Mouse (Mus musculus) spleen, adult 2 months (tissue): ENCODE results near the gene Bbs9. TPM values are rescaled to one million over a fixed set of nuclear protein-coding genes. Genes with fewer than 3 reads are reported as not detected.

Experiments used
- DNase-seq, 2 experiments: peaks; one replicate each; pipeline versions ENCODE4 v3.0.0 to v3.0.0-alpha.2; 2012 to 2021; ENCODE audit warnings: low spot score in 2 of 2, low read depth in 1 of 2
- H3K27ac ChIP-seq: fragments of 200-500 bp; 2 replicates; pipeline ENCODE4 v1.5.1; 2012; ENCODE audit warnings: low read length, inconsistent platforms; ENCODE audit not compliant: insufficient read depth
- H3K27me3 ChIP-seq: fragments of 200-500 bp; 2 replicates; pipeline ENCODE4 v1.6.1; 2012; ENCODE audit warnings: mild to moderate bottlenecking, moderate library complexity, low read length, inconsistent platforms; ENCODE audit not compliant: control insufficient read depth, insufficient read depth
- H3K36me3 ChIP-seq: fragments of 200-500 bp; 2 replicates; pipeline ENCODE4 v1.6.1; 2012; ENCODE audit warnings: mild to moderate bottlenecking, low read length, inconsistent platforms; ENCODE audit not compliant: control insufficient read depth, insufficient read depth
- H3K4me1 ChIP-seq: fragments of 200-500 bp; 2 replicates; pipeline ENCODE4 v1.6.1; 2011; ENCODE audit warnings: inconsistent platforms; ENCODE audit not compliant: control insufficient read depth, insufficient read depth, insufficient read length
- H3K4me3 ChIP-seq: fragments of 200-500 bp; 2 replicates; pipeline ENCODE4 v1.5.1; 2011; ENCODE audit warnings: mild to moderate bottlenecking, inconsistent platforms; ENCODE audit not compliant: insufficient read depth, insufficient read length; ENCODE audit errors: extremely low read depth
- CTCF ChIP-seq: fragments of 200-500 bp; IDR thresholded peaks from 2 replicates; pipeline ENCODE4 v1.5.1; 2011; ENCODE audit warnings: mild to moderate bottlenecking, inconsistent platforms; ENCODE audit not compliant: insufficient read depth, insufficient read length, insufficient replicate concordance; ENCODE audit errors: extremely low read depth
- POLR2A ChIP-seq: fragments of 200-500 bp; IDR thresholded peaks from 2 replicates; pipeline ENCODE4 v1.6.1; 2011; ENCODE audit warnings: low read depth, low read length, inconsistent platforms
- WGBS: fragments of 180-500 bp; shearing (Covaris S2); methylation state at CpG from one replicate; pipeline ENCODE4 v1.1.7; 2018; 5-methylcytosine and 5-hydroxymethylcytosine counted together
- polyA plus RNA-seq: library from polyadenylated mRNA; depleted of rRNA; stranded (reverse); fragments of >200 nt; gene quantifications from 2 replicates; pipeline ENCODE4 v1.2.3, GENCODE M21; 2012

Bbs9 gene
- polyA plus RNA-seq, 1 experiment: 11.5 TPM

- no peaks in the 10 kb centered on the region for H3K27me3 ChIP-seq
- 85% methylated on average over 3 of the region's 3 CpGs for WGBS
- no peak for DNase-seq
- no peaks in the 10 kb centered on the region for H3K4me1 ChIP-seq
- H3K27ac ChIP-seq: no peak overlapping the region
- no peak overlapping the region for H3K4me3 ChIP-seq
- TF ChIP-seq POLR2A (no peak), CTCF (no peak)
- H3K36me3 ChIP-seq: no peaks in the 10 kb centered on the region
Measured at GRCm38 (mm10) chr9:22578266-22578665, 102.8 kb downstream of the Bbs9 start.

- no peaks in the 10 kb centered on the region for H3K27me3 ChIP-seq
- 88% methylated on average over 3 of the region's 3 CpGs for WGBS
- H3K4me1 ChIP-seq: no peaks in the 10 kb centered on the region
- H3K36me3 ChIP-seq: no peaks in the 10 kb centered on the region
- no peak for TF ChIP-seq POLR2A
- TF ChIP-seq CTCF: no peak
- no peak for DNase-seq
- no peak overlapping the region for H3K27ac ChIP-seq
- H3K4me3 ChIP-seq: no peak overlapping the region
Measured at GRCm38 (mm10) chr9:22584221-22584620, 108.7 kb downstream of the Bbs9 start.

GRCm38 (mm10) chr9:22593032-22593431, 117.5 kb downstream of the Bbs9 start:
- no peak overlapping the region for H3K4me3 ChIP-seq
- DNase-seq: no peak
- no peaks in the 10 kb centered on the region for H3K36me3 ChIP-seq
- no peaks in the 10 kb centered on the region for H3K27me3 ChIP-seq
- TF ChIP-seq POLR2A (no peak), CTCF (no peak)
- 96% methylated on average over 5 of the region's 5 CpGs for WGBS
- H3K4me1 ChIP-seq: no peaks in the 10 kb centered on the region
- H3K27ac ChIP-seq: no peak overlapping the region

- H3K27ac ChIP-seq: no peak overlapping the region
- no peaks in the 10 kb centered on the region for H3K27me3 ChIP-seq
Measured at GRCm38 (mm10) chr9:22596650-22597049, 121.1 kb downstream of the Bbs9 start.

GRCm38 (mm10) chr9:22613271-22613824, 137.8 kb downstream of the Bbs9 start:
- Histone ChIP-seq H3K36me3 (no peaks in the 10 kb centered on the region), H3K4me1 (no peaks in the 10 kb centered on the region), H3K27me3 (no peaks in the 10 kb centered on the region), H3K4me3 (no peak overlapping the region), H3K27ac (no peak overlapping the region)
- 94% methylated on average over 6 of the region's 6 CpGs for WGBS
- no peak for TF ChIP-seq CTCF
- no peak for TF ChIP-seq POLR2A
- no peak for DNase-seq

More at GRCm38 (mm10) chr9:22596650-22597049, 121.1 kb downstream of the Bbs9 start:
- DNase-seq: no peak
- H3K4me1 ChIP-seq: no peaks in the 10 kb centered on the region
- no peaks in the 10 kb centered on the region for H3K36me3 ChIP-seq
- TF ChIP-seq CTCF (no peak), POLR2A (no peak)
- WGBS: 59% methylated on average over 2 of the region's 2 CpGs
- H3K4me3 ChIP-seq: no peak overlapping the region

GRCm38 (mm10) chr9:22619245-22619644, 143.7 kb downstream of the Bbs9 start:
- Histone ChIP-seq H3K4me3 (no peak overlapping the region), H3K36me3 (no peaks in the 10 kb centered on the region), H3K27me3 (no peaks in the 10 kb centered on the region), H3K4me1 (no peaks in the 10 kb centered on the region), H3K27ac (no peak overlapping the region)
- no peak for TF ChIP-seq CTCF
- no peak for TF ChIP-seq POLR2A
- no peak for DNase-seq
- 83% methylated on average over 1 of the region's 1 CpGs for WGBS

- Histone ChIP-seq H3K4me3 (no peak overlapping the region), H3K27ac (no peak overlapping the region), H3K27me3 (no peaks in the 10 kb centered on the region), H3K36me3 (no peaks in the 10 kb centered on the region), H3K4me1 (no peaks in the 10 kb centered on the region)
- DNase-seq: peak; percentile 42 to 62
- no peak for TF ChIP-seq POLR2A
- TF ChIP-seq CTCF: peak; percentile 69; the same call in 1 of the 2 replicates
- WGBS: 46% methylated on average over 9 of the region's 9 CpGs
Measured at GRCm38 (mm10) chr9:22624966-22625365, 149.5 kb downstream of the Bbs9 start.
